Mouse (Mus musculus) kidney, adult 2 months (tissue): ENCODE measurements around the gene Tnrc6b. TPM values are rescaled to one million over a fixed set of nuclear protein-coding genes. Genes with fewer than 3 reads are reported as not detected.

Experiments used
- DNase-seq: peaks from one replicate; pipeline ENCODE4 v3.0.0; 2021
- H3K27ac ChIP-seq: fragments of 200-500 bp; 2 replicates; pipeline ENCODE4 v1.5.1; 2012; ENCODE audit warnings: low read depth, low read length, control low read depth, inconsistent platforms; ENCODE audit not compliant: insufficient read depth
- H3K27me3 ChIP-seq: fragments of 200-500 bp; replicated peaks from 2 replicates; pipeline ENCODE4 v1.6.1; 2012; ENCODE audit warnings: mild to moderate bottlenecking, moderate library complexity, low read length, inconsistent platforms; ENCODE audit not compliant: control insufficient read depth, insufficient read depth
- H3K36me3 ChIP-seq: fragments of 200-500 bp; 2 replicates; pipeline ENCODE4 v1.6.1; 2012; ENCODE audit warnings: mild to moderate bottlenecking, moderate library complexity, low read length, inconsistent platforms; ENCODE audit not compliant: control insufficient read depth, insufficient read depth
- H3K4me1 ChIP-seq: fragments of 200-500 bp; 2 replicates; pipeline ENCODE4 v1.6.1; 2011; ENCODE audit warnings: low read length; ENCODE audit not compliant: control insufficient read depth, insufficient read depth
- H3K4me3 ChIP-seq: fragments of 200-500 bp; 2 replicates; pipeline ENCODE4 v1.5.1; 2011; ENCODE audit warnings: mild to moderate bottlenecking, low read depth, low read length, control low read depth; ENCODE audit not compliant: insufficient read depth
- CTCF ChIP-seq: fragments of 200-500 bp; conservative IDR thresholded peaks from 2 replicates; pipeline ENCODE4 v1.5.1; 2011; ENCODE audit warnings: low read depth, mild to moderate bottlenecking, control low read depth, low read length, moderate library complexity, mixed read lengths; ENCODE audit not compliant: insufficient read depth, insufficient read length
- POLR2A ChIP-seq: fragments of 200-500 bp; IDR thresholded peaks from one replicate; pipeline ENCODE4 v1.6.1; 2011; ENCODE audit warnings: low read depth, low read length, control low read depth
- WGBS: fragments of 180-500 bp; shearing (Covaris S2); methylation state at CpG from one replicate; pipeline ENCODE4 v1.1.7; 2018; 5-methylcytosine and 5-hydroxymethylcytosine counted together
- polyA plus RNA-seq: library from polyadenylated mRNA; depleted of rRNA; stranded (reverse); fragments of >200 nt; gene quantifications from 2 replicates; pipeline ENCODE4 v1.2.3, GENCODE M21; 2012

The Tnrc6b gene
- polyA plus RNA-seq, 1 experiment: 12.1 TPM

GRCm38 (mm10) chr15:80950055-80950454 is 238.9 kb downstream of the Tnrc6b start:
- no peak for DNase-seq
- WGBS: 82% methylated on average over 7 of the region's 7 CpGs
- no peaks in the 10 kb centered on the region; the same call in none of the 2 replicates for H3K36me3 ChIP-seq

GRCm38 (mm10) chr15:80953971-80954370 is 242.9 kb downstream of the Tnrc6b start:
- Histone ChIP-seq H3K27ac (no peak overlapping the region), H3K36me3 (no peaks in the 10 kb centered on the region; the same call in none of the 2 replicates), H3K4me1 (peaks cover 8% of the 10 kb centered on the region; the same call in 1 of the 2 replicates), H3K4me3 (no peak overlapping the region), H3K27me3 (no peaks in the 10 kb centered on the region)
- no peak for DNase-seq
- TF ChIP-seq CTCF (no peak), POLR2A (no peak)
- WGBS: 84% methylated on average over 9 of the region's 9 CpGs

More at GRCm38 (mm10) chr15:80950055-80950454, 238.9 kb downstream of the Tnrc6b start:
- H3K4me3 ChIP-seq: no peak overlapping the region
- TF ChIP-seq POLR2A (no peak), CTCF (no peak)
- H3K4me1 ChIP-seq: peaks cover 8% of the 10 kb centered on the region; the same call in 1 of the 2 replicates
- no peak overlapping the region for H3K27ac ChIP-seq
- H3K27me3 ChIP-seq: no peaks in the 10 kb centered on the region

GRCm38 (mm10) chr15:80954861-80955260 is 243.7 kb downstream of the Tnrc6b start:
- no peak for DNase-seq
- no peak overlapping the region for H3K4me3 ChIP-seq
- H3K27ac ChIP-seq: no peak overlapping the region
- no peaks in the 10 kb centered on the region for H3K27me3 ChIP-seq
- TF ChIP-seq CTCF (no peak), POLR2A (no peak)
- no peaks in the 10 kb centered on the region; the same call in none of the 2 replicates for H3K36me3 ChIP-seq
- 77% methylated on average over 3 of the region's 3 CpGs for WGBS
- no peaks in the 10 kb centered on the region; the same call in 1 of the 2 replicates for H3K4me1 ChIP-seq

- H3K4me1 ChIP-seq: no peaks in the 10 kb centered on the region
- no peak for DNase-seq
- no peak overlapping the region for H3K27ac ChIP-seq
- H3K4me3 ChIP-seq: no peak overlapping the region
- TF ChIP-seq CTCF (no peak), POLR2A (no peak)
- H3K27me3 ChIP-seq: no peaks in the 10 kb centered on the region
- 93% methylated on average over 12 of the region's 12 CpGs for WGBS
- H3K36me3 ChIP-seq: no peaks in the 10 kb centered on the region; the same call in none of the 2 replicates
These were observed 244.8 kb downstream of the Tnrc6b start for GRCm38 (mm10) chr15:80955836-80956438.

GRCm38 (mm10) chr15:80969371-80969770 is 258.3 kb downstream of the Tnrc6b start:
- H3K27ac ChIP-seq: no peak overlapping the region
- H3K4me3 ChIP-seq: no peak overlapping the region
- WGBS: 82% methylated on average over 1 of the region's 1 CpGs
- no peak for DNase-seq
- no peaks in the 10 kb centered on the region; the same call in 1 of the 2 replicates for H3K36me3 ChIP-seq
- TF ChIP-seq POLR2A (no peak), CTCF (no peak)
- H3K4me1 ChIP-seq: no peaks in the 10 kb centered on the region
- H3K27me3 ChIP-seq: no peaks in the 10 kb centered on the region

- Histone ChIP-seq H3K4me3 (no peak overlapping the region), H3K27me3 (no peaks in the 10 kb centered on the region), H3K4me1 (no peaks in the 10 kb centered on the region; the same call in 1 of the 2 replicates), H3K36me3 (no peaks in the 10 kb centered on the region), H3K27ac (no peak overlapping the region)
- TF ChIP-seq CTCF (no peak), POLR2A (no peak)
- 9% methylated on average over 5 of the region's 5 CpGs for WGBS
- DNase-seq: peak; percentile 17
These were observed 263.2 kb downstream of the Tnrc6b start for GRCm38 (mm10) chr15:80974311-80974710.

GRCm38 (mm10) chr15:80975666-80976065 is 264.6 kb downstream of the Tnrc6b start:
- H3K4me1 ChIP-seq: no peaks in the 10 kb centered on the region; the same call in 1 of the 2 replicates
- no peak overlapping the region for H3K4me3 ChIP-seq
- TF ChIP-seq POLR2A (no peak), CTCF (no peak)
- H3K27me3 ChIP-seq: no peaks in the 10 kb centered on the region
- H3K27ac ChIP-seq: no peak overlapping the region
- DNase-seq: no peak
- WGBS: 85% methylated on average over 3 of the region's 3 CpGs
- H3K36me3 ChIP-seq: no peaks in the 10 kb centered on the region
